Mouse (Mus musculus) G1E-ER4 (cell line): ENCODE data around the gene Pid1. TPM values are rescaled to one million over a fixed set of nuclear protein-coding genes. Genes with fewer than 3 reads are reported as not detected.

Source experiments
- GATA1 ChIP-seq: IDR thresholded peaks from one replicate; pipeline ENCODE4 v1.8.0; 2012; ENCODE audit warnings: low read length, inconsistent platforms
- polyA plus RNA-seq: library from polyadenylated mRNA; stranded (reverse); fragments of >175 nt; gene quantifications from 2 replicates; pipeline ENCODE4 v1.2.3, GENCODE M21; 2012

Gene Pid1
- polyA plus RNA-seq, 1 experiment: not detected

DNA sequence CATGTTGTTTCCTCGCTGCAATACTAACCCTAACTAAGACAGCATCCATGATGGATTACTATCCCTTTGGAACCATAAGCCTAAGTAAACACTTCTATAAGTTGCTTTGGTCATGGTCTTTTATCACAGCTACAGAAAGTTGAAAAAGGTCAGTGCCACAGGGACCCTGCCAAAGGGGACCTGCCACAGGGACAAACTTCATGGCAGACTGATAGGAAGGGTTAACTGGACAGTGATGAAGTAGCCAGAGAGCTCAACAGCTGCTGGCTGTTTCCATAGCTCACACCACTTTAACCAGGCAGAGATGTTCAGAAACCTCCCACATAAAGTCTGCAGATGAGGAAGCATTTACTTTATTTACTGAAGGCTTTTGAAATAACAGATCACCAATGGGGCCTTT is 287.0 kb downstream of the Pid1 start:
- TF ChIP-seq GATA1: no peak

DNA sequence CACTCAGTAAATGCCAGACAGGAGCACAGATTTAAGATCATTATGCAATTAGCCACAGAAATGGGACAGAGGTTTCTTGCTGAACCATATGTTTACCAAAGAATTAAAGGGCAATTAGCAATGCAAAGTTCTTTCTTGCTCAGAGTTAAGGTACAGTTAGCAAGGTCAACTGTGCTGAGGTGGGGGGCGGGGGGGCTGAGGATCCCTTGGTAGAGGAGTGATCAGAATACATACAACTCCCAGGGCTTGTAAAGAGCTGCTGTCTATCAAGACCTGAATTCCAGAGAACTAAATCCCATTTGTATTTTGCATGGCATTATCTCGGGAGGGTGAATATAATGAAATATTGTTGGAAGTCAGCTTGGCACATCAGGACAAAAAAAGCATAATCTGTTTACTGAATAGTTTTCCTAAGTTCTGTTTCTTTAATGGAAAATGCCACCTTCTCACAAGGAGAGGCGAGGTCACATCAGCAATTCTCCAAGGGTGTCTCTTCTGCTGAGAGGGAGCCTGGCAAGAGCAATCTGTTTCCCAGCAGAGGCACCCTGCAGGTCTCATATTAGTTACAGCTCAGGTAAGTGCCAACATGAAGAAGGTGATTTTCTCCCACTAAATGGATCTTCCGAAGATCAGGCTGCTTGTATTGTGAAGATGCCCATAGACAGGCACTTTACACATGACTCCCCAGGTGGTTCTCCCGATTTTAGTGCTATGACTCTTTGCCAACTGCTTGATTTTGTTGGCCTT is 306.9 kb downstream of the Pid1 start:
- no peak for TF ChIP-seq GATA1

DNA sequence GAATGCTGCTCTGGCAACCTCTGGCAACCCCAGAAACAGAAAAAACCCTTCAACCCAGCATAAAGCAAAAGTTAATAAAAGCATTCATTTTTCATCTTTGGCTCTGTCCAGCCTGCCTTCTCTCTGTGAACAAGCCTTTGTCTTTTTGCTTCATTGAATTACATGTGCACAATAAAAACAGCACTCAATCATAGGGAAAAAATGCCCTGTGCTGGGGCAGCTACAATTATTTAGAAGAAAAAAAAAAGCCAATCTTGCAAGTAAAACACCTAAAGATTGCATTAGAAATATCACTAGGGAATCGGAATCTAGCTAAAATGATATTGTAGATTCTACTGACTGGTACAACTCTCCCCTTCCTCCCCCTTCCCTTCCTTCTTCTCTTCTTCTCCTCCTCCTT is 307.7 kb downstream of the Pid1 start:
- no peak for TF ChIP-seq GATA1

DNA sequence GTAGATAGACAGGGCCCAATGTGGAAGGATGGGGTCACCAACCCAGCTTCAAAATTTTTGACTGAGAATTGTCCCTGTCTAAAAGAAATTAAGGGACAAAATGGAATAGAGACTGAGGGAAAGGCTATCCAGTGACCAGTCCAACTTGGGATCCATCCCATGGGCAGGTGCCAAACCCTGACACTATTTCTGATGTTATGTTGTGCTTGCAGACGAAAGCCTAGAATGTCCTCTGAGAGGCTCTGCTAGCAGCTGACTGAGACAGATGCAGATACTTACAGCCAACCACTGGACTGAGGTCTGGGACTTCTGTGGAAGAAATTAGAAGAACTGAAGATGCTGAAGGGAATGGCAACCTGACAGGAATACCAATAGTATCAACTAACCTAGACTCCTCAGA is 338.2 kb downstream of the Pid1 start:
- TF ChIP-seq GATA1: no peak

- TF ChIP-seq GATA1: no peak
Observed at GRCm38 (mm10) chr1:84012871-84013375, 351.1 kb downstream of the Pid1 start.

- TF ChIP-seq GATA1: no peak
Observed at GRCm38 (mm10) chr1:84002630-84003029, 361.4 kb downstream of the Pid1 start.
